Mouse (Mus musculus): ENCODE data around the gene Mtus2.

- TF ChIP-seq CTCF (IDR thresholded peaks at IDR 0.05) (no peak), EP300 (IDR thresholded peaks at IDR 0.05) (no peak)
Measured at GRCm38 (mm10) chr5:148348153-148348552, 391.0 kb downstream of the Mtus2 start.
